Mouse (Mus musculus): ENCODE results near the gene Pdia2.
"Not testable (repeated sequence)": the region's sequence is repeated elsewhere in the genome, so short reads cannot be mapped to it uniquely, and the experiment has no call there.

Pdia2 gene

GRCm38 (mm10) chr17:26201998-26202397 is 3.1 kb upstream of the Pdia2 start:
- no peak for DNase-seq (ENCODE audit: low read depth, low spot score)

GRCm38 (mm10) chr17:26200831-26201705 is 2.2 kb upstream of the Pdia2 start:
- peak; percentile 44 for DNase-seq (ENCODE audit: low read depth, low spot score)

- DNase-seq (ENCODE audit: low read depth, low spot score): no peak
Measured at GRCm38 (mm10) chr17:26192481-26193190, 6.3 kb downstream of the Pdia2 start.

GRCm38 (mm10) chr17:26191486-26191885 is 7.4 kb downstream of the Pdia2 start:
- not testable (repeated sequence) for DNase-seq (ENCODE audit: low read depth, low spot score)

- no peak for DNase-seq (ENCODE audit: low read depth, low spot score)
Measured at GRCm38 (mm10) chr17:26188091-26188805, 10.6 kb downstream of the Pdia2 start.

GRCm38 (mm10) chr17:26187592-26187991 is 11.3 kb downstream of the Pdia2 start:
- peak; percentile 69 for DNase-seq (ENCODE audit: low read depth, low spot score)

- DNase-seq (ENCODE audit: low read depth, low spot score): peak; percentile 51
Measured at GRCm38 (mm10) chr17:26181179-26181578, 17.7 kb downstream of the Pdia2 start.

GRCm38 (mm10) chr17:26178611-26179010 is 20.3 kb downstream of the Pdia2 start:
- no peak for DNase-seq (ENCODE audit: low read depth, low spot score)

- not testable (repeated sequence) for DNase-seq (ENCODE audit: low read depth, low spot score)
Measured at GRCm38 (mm10) chr17:26175248-26175647, 23.6 kb downstream of the Pdia2 start.

- DNase-seq (ENCODE audit: low read depth, low spot score): no peak
Measured at GRCm38 (mm10) chr17:26168039-26168438, 30.8 kb downstream of the Pdia2 start.

- DNase-seq (ENCODE audit: low read depth, low spot score): no peak
Measured at GRCm38 (mm10) chr17:26162736-26163135, 36.2 kb downstream of the Pdia2 start.

- no peak for DNase-seq (ENCODE audit: low read depth, low spot score)
Measured at GRCm38 (mm10) chr17:26151886-26152630, 46.8 kb downstream of the Pdia2 start.

GRCm38 (mm10) chr17:26149056-26149455 is 49.8 kb downstream of the Pdia2 start:
- no peak for DNase-seq (ENCODE audit: low read depth, low spot score)
